Mouse (Mus musculus): ENCODE measurements around the gene Gm30191.
"Not testable (repeated sequence)": the region's sequence is repeated elsewhere in the genome, so short reads cannot be mapped to it uniquely, and the experiment has no call there.

Gene Gm30191

GRCm38 (mm10) chr4:134251241-134252130 lies 4.8 kb downstream of the Gm30191 start:
- peak in 1 of 2 experiments; percentile 42 for DNase-seq (ENCODE audit: low spot score in 2 of 2)

- DNase-seq (ENCODE audit: low spot score in 2 of 2), result no peak
Measured at GRCm38 (mm10) chr4:134252131-134252910, 5.6 kb downstream of the Gm30191 start.

- no peak for DNase-seq (ENCODE audit: low spot score in 2 of 2)
Measured at GRCm38 (mm10) chr4:134252911-134253721, 6.4 kb downstream of the Gm30191 start.

GRCm38 (mm10) chr4:134253722-134254324 lies 7.1 kb downstream of the Gm30191 start, which contains the start of gene Grrp1:
Grrp1 (minus strand) TSS chr4:134254106.
- no peak for DNase-seq (ENCODE audit: low spot score in 2 of 2)

GRCm38 (mm10) chr4:134254835-134255234 lies 8.1 kb downstream of the Gm30191 start:
- no peak for DNase-seq (ENCODE audit: low spot score in 2 of 2)

GRCm38 (mm10) chr4:134255854-134256253 lies 9.1 kb downstream of the Gm30191 start:
- DNase-seq (ENCODE audit: low spot score in 2 of 2), result no peak

GRCm38 (mm10) chr4:134256407-134257197 lies 9.9 kb downstream of the Gm30191 start:
- DNase-seq (ENCODE audit: low spot score in 2 of 2), result no peak

GRCm38 (mm10) chr4:134257198-134258009 lies 10.7 kb downstream of the Gm30191 start:
- DNase-seq (ENCODE audit: low spot score in 2 of 2), result no peak

GRCm38 (mm10) chr4:134258354-134258753 lies 11.6 kb downstream of the Gm30191 start:
- no peak for DNase-seq (ENCODE audit: low spot score in 2 of 2)

- peak in 1 of 2 experiments; percentile 56 for DNase-seq (ENCODE audit: low spot score in 2 of 2)
Measured at GRCm38 (mm10) chr4:134263191-134263590, 16.5 kb downstream of the Gm30191 start.

- DNase-seq (ENCODE audit: low spot score in 2 of 2), result no peak
Measured at GRCm38 (mm10) chr4:134265860-134266585, 19.3 kb downstream of the Gm30191 start.

- DNase-seq (ENCODE audit: low spot score in 2 of 2), result no peak
Measured at GRCm38 (mm10) chr4:134268102-134268655, 21.4 kb downstream of the Gm30191 start.

- DNase-seq (ENCODE audit: low spot score in 2 of 2), result not testable (repeated sequence)
Measured at GRCm38 (mm10) chr4:134269622-134270021, 22.9 kb downstream of the Gm30191 start.

GRCm38 (mm10) chr4:134271979-134272378 lies 25.2 kb downstream of the Gm30191 start:
- DNase-seq (ENCODE audit: low spot score in 2 of 2), result no peak

GRCm38 (mm10) chr4:134272731-134273416 lies 26.1 kb downstream of the Gm30191 start:
- no peak for DNase-seq (ENCODE audit: low spot score in 2 of 2)

- DNase-seq (ENCODE audit: low spot score in 2 of 2), result no peak
Measured at GRCm38 (mm10) chr4:134273417-134274345, 26.9 kb downstream of the Gm30191 start.

GRCm38 (mm10) chr4:134284942-134285341 lies 38.2 kb downstream of the Gm30191 start:
- DNase-seq (ENCODE audit: low spot score in 2 of 2), result no peak
